Mouse (Mus musculus) v-Abl transformed pro-B cells (cell line): Measurements from ENCODE around the gene Aplp2.

ENCODE experiments used
- in situ Hi-C, 2 experiments: fragments of 400-800 bp; cut with MboI; formaldehyde crosslinking; loops; one replicate each; pipeline ENCODE4 v1.15.1; 2025; ENCODE audit not compliant: unreplicated experiment in 2 of 2

Gene Aplp2

DNA sequence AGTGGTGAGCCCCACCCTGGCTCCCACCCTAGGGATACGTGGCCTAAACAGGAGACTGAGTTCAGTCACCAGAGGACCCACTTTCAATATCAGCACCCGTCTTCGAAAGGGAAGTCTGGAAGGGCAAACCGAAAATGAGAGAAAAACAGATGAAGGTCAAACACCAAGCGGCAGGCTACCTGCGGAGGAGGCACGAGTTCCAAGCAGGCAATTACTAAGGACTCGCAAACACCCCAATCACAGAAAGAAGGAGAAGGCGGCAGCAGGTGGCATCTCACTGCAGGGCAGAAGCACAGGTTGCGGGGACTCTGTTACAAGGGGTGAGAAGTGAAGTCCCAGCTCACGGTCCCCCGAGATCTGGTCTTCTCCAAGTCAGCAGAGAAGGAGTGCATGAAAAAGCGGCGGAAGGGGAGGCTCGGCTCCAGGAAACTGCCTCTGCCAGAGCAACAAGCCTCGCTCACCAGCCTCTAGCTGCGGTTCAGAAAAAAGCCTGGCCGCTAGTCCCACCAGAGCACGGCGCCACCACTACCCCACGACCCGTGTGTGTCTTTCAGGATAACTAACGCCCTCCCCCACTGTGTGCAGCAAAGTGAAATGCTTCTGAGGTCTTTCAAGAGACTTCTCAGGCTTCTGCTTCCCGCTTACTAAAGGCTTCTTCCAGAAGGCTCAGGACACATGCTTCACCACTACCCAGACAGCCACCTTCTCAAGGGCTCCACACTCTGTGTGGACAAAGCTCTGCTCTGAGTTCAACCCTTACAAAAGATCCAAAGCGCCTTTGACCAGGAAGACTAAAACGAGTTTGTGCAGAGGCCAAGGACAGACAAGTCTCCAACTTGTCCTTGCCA, 81.0 kb downstream of the Aplp2 start:
- in situ Hi-C loops, result no loop called here

GRCm38 (mm10) chr9:31129956-31130355, 81.7 kb downstream of the Aplp2 start:
- in situ Hi-C loops, result no loop called here

DNA sequence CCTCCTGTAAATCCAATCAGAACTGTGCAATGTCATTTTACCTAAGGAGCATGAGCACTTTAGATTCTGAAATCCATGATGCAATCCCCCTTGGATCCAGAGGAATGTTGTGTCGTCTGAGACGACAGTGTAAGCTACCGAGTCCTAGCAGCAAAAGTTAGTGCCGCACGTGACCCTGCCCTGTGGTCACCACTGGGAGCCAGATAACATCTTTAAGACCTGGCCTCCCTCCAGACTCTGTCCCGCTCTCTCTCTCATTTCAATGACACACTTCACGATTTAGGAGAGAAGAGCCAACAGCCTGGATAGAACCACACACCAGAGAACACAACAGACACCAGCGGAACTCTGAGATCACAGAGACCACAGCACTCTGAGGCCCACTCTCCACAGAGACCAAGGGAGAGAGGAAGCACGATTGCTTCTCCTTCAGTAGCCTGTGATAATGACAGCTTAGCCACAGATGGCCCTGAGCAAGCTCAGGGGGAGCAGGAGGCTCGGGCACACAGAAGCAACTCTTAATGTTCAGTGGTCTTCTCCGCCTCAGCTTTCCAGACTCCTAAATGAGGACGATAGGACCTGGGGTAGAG, 83.6 kb downstream of the Aplp2 start:
- in situ Hi-C loops, result no loop called here

DNA sequence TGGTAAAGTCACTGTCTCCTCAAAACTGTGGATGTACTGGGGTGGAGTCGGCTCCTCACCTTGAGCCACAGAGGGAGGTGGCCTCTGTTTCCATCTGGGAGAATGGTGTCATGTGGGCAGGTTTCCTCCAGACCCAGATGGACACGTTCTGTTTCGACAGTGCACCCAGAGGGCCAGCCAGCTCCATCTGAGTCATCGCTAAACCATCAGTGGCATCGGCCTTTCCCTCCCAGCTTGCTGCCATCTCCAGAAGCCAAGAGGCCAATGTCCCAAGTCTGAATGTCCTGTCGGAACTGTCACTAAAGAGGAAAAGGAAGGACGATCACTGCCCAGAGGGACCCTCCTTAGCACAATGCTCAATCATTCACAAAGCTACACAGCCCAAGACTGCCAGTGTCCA, 85.5 kb downstream of the Aplp2 start:
- in situ Hi-C loops, result no loop called here

DNA sequence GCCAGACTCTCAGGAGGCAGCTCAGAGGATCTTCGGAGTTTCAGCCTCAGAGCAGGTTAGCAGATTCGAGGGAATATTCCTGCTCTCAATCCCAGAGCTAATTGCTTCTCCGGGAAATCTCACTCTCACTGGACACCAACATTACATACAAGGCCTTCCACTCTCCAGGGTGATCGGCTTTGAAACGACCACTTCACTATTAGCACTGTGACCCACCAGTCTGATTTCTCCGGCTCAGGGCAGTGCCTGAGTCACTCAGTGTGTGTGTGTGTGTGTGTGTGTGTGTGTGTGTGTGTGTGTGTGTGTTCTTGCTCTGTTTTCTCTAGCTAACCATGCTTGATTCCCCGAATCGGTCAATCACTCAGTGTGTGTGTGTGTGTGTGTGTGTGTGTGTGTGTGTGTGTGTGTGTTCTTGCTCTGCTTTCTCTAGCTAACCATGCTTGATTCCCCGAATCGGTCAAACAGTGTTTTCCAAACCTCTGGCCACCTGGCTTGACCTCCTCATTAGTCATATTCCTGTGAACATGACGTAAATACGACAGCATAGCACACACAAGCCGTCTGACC, 89.1 kb downstream of the Aplp2 start:
- in situ Hi-C loops, result no loop called here

- in situ Hi-C loops, result no loop called here
Measured at GRCm38 (mm10) chr9:31120533-31120915, 91.1 kb downstream of the Aplp2 start.

DNA sequence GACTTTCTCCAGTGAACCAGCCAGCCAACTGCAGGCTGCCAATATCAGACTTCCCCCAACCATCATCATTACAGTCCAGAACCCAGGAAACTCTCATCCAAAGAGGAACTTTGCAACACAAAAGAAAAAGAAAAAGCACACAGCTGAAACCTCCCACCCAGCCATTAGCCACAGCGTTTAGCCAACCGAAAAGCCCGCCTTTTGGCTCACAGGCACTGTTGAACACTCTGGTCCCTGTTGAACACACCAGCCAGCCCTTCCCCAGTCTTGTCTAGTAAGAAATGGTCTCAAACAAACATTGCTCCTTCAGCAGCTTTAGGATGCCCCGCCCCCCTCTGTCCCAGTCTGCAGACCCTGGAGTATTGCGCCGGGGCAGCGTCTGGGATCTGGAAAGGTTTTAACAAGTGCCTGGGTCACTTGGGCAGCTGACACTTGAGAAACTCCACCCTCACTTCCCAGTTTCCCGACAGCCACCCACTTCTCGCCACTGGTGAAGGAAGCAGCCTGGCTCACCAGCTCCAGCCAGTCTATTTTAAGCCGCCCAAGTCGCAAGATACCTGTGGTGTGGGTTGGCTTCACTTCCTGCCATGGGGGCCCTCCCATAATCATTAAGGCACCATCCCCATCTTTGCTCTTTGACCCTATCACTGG, 91.6 kb downstream of the Aplp2 start:
- in situ Hi-C loops, result no loop called here

DNA sequence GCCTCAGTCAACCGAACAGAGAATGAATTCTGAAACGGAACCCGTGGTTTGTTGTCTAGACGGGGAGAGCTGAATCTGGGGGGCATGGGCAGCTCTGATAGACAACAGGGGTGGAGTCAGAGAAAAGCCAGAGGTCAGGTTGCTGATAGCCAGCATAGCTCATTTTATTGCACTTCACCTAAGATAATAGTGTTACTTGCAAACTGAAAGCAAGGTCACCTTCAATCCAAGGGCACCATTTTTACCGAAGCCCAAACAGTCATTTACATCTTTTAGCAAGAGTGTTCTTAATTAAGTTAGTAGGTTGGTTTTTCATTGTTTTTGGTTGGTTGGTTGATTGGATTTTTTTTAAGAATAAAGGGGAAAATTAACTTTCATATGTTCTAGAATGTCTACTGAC, 92.2 kb downstream of the Aplp2 start:
- in situ Hi-C loops, result no loop called here

DNA sequence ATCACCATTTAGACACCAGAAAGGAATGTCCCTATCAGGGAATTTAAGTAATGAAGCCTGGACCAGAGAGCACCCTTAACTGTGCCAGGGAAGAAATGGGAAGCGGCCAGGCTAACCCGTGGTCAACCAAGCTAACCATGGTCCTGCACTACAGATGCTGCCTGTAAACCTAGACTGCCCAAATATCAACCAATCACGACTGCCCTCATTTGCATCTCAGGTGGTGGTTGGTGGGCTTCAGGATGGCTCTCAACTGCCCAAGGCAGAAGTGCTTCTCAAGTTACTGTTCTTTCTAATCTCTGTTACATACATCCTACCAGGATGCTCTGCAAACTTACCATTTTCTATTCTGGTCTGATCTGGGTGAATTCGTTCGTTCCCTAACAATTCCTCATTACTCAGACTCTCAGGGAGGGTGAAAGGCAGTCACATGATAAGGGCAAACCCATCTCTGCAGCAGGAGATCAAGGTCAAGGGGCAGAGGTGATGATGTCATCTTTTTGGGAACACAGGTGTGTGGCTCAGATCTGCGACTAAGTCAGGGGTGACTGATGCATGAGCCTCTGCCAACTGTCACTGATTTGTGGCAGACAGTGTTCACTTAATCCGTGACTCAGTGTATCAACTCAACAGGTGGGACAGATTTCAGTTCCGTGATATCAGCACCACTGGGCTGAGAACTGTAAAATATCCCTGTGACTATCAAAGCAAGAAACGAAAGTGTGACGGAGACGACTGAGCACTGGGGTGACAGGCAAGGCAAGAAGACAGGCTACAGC, 92.9 kb downstream of the Aplp2 start:
- in situ Hi-C loops, result no loop called here

DNA sequence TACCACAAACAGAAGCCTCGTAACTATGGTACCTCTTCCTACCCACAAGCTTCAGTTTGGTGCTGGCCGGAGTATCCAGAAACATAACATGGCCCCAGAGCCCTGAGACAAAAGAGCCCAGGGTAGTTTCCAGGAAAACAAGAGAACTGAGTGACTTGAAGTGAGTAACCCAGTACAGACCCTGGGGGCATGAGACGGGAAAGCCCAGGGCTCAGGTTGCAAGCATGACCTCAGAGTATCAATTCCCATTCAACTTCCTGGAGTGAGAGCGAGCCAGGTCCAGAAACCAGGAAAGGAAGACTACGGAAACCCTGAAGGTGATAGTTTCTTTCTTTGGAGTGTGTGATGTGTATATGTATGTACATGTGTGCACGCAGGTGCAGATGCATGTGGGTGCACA, 94.1 kb downstream of the Aplp2 start:
- in situ Hi-C loops, result no loop called here

DNA sequence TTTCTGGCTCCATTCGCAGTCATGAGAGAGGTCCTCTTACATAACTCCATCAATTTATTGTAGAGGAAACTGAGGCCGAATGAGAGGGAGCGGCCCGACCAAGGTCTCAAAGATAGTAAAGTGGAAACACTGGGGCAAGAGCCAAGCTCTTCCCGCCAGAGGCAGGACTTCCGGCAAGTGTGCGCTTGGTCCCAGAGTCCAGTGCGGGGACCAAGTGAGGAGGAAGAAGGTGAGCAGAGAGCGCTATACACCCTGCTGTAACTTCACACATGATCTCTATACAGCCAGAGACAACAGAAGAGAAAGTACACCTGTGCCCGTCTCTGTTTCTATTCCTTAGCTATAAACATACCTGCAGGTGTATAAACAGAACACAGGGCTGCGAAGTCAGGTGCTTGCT, 94.5 kb downstream of the Aplp2 start:
- in situ Hi-C loops, result no loop called here

GRCm38 (mm10) chr9:31115586-31115985, 96.0 kb downstream of the Aplp2 start:
- in situ Hi-C loops, result no loop called here

DNA sequence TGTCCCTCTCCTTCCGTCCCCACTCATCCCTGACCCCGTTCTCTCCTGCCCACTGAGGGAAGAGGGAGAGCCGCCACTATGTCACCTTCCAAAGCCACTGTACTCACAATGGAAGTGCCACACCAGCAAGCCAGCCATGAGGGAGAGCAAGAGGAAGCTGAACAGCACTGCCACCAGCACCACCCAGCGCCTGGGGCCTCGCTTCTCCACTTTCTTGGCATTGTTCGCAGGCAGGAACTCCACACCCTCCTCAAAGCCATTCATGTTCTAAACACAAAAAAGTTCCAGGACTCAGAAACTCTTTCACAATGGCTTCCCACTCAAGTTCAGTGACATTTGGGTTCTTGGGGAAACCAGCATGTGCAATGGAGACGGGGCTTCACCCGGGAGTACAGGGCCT, 103.2 kb downstream of the Aplp2 start:
- in situ Hi-C loops, result no loop called here
